Mouse (Mus musculus) neural tube, embryonic 12.5 days (tissue): ENCODE results near the gene Myo1f. TPM values are rescaled to one million over a fixed set of nuclear protein-coding genes. Genes with fewer than 3 reads are reported as not detected.
"Not testable (repeated sequence)": the region's sequence is repeated elsewhere in the genome, so short reads cannot be mapped to it uniquely, and the experiment has no call there.

Experiments used
- ATAC-seq: fragments of 200-750 bp; cut with Nextera tagmentation; 2 replicates; pipeline ENCODE4 v1.8.0; 2017; ENCODE audit warnings: low read depth, mild to moderate bottlenecking, moderate TSS enrichment, moderate library complexity; ENCODE audit not compliant: low FRiP score
- H3K27ac ChIP-seq: fragments of 300-500 bp; sonication (generic); 2 replicates; pipeline ENCODE4 v1.5.1; 2016
- H3K27me3 ChIP-seq: fragments of 300-500 bp; sonication (generic); replicated peaks from 2 replicates; pipeline ENCODE4 v1.6.1; 2016; ENCODE audit warnings: mild to moderate bottlenecking
- H3K36me3 ChIP-seq: fragments of 300-500 bp; sonication (generic); 2 replicates; pipeline ENCODE4 v1.6.1; 2016; ENCODE audit warnings: mild to moderate bottlenecking
- H3K4me1 ChIP-seq: fragments of 300-500 bp; sonication (generic); 2 replicates; pipeline ENCODE4 v1.6.1; 2016
- H3K4me2 ChIP-seq: fragments of 300-500 bp; sonication (generic); replicated peaks from 2 replicates; pipeline ENCODE4 v1.6.1; 2016; ENCODE audit warnings: mild to moderate bottlenecking
- H3K4me3 ChIP-seq: fragments of 300-500 bp; sonication (generic); 2 replicates; pipeline ENCODE4 v1.5.1; 2016
- H3K9ac ChIP-seq: fragments of 300-500 bp; sonication (generic); 2 replicates; pipeline ENCODE4 v1.6.1; 2016; ENCODE audit warnings: mild to moderate bottlenecking
- H3K9me3 ChIP-seq: fragments of 300-500 bp; sonication (generic); 2 replicates; pipeline ENCODE4 v1.6.1; 2016; ENCODE audit warnings: mild to moderate bottlenecking
- WGBS: fragments of 180-500 bp; shearing (Covaris S2); methylation state at CpG from one replicate; pipeline ENCODE4 v1.1.7; 2016; 5-methylcytosine and 5-hydroxymethylcytosine counted together
- polyA plus RNA-seq: library from polyadenylated mRNA; unstranded; fragments of >200 nt; fragmentation: Nextera tagmentation; extraction: Ambion mirVana; gene quantifications from 2 replicates; pipeline ENCODE4 v1.2.1, GENCODE M21; 2016

Myo1f gene
- polyA plus RNA-seq, 1 experiment from 2014 or later, result 2.6 TPM

- Histone ChIP-seq H3K4me1 (no peaks in the 10 kb centered on the region), H3K4me3 (no peak overlapping the region), H3K27me3 (no peaks in the 10 kb centered on the region), H3K27ac (no peak overlapping the region), H3K4me2 (no peak overlapping the region), H3K36me3 (no peaks in the 10 kb centered on the region), H3K9ac (no peak overlapping the region), H3K9me3 (0 out of 2 replicates have a peak, but pooled peaks cover 7% of the 10 kb centered on the region)
- no peak for ATAC-seq
- WGBS, result 89% methylated on average over 5 of the region's 5 CpGs
Observed at GRCm38 (mm10) chr17:33598506-33598905, 43.0 kb downstream of the Myo1f start.

- no peak overlapping the region for H3K9ac ChIP-seq
- H3K4me2 ChIP-seq, result no peak overlapping the region
- H3K4me3 ChIP-seq, result no peak overlapping the region
- no peak overlapping the region for H3K27ac ChIP-seq
- ATAC-seq, result no peak
- no peaks in the 10 kb centered on the region for H3K36me3 ChIP-seq
- H3K27me3 ChIP-seq, result no peaks in the 10 kb centered on the region
- no peaks in the 10 kb centered on the region for H3K4me1 ChIP-seq
- 91% methylated on average over 8 of the region's 8 CpGs for WGBS
- H3K9me3 ChIP-seq, result 0 out of 2 replicates have a peak, but pooled peaks cover 7% of the 10 kb centered on the region
Observed at GRCm38 (mm10) chr17:33599836-33600475, 44.4 kb downstream of the Myo1f start.

DNA sequence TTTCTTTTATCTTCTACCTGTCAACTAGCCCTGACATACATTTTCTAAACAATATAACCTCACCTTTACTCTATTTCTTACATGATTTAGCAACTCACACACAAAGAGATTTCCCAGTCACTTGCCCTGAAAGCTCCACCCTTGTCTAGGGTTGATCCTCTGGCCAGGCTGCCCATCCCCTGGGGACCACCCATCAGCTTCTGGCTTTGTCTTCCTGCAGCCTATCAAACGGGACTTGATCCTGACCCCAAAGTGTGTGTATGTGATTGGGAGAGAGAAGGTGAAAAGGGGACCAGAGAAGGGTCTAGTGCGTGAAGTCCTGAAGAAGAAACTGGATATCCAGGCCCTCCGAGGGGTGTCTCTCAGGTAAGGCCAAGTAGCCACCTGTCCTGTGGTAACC lies 45.3 kb downstream of the Myo1f start:
- Histone ChIP-seq H3K4me3 (no peak overlapping the region), H3K4me2 (no peak overlapping the region), H3K9ac (no peak overlapping the region), H3K9me3 (0 out of 2 replicates have a peak, but pooled peaks cover 7% of the 10 kb centered on the region), H3K27me3 (no peaks in the 10 kb centered on the region), H3K36me3 (no peaks in the 10 kb centered on the region), H3K27ac (no peak overlapping the region), H3K4me1 (no peaks in the 10 kb centered on the region)
- ATAC-seq, result no peak
- 78% methylated on average over 3 of the region's 3 CpGs for WGBS

- Histone ChIP-seq H3K27me3 (no peaks in the 10 kb centered on the region), H3K9ac (no peak overlapping the region), H3K36me3 (no peaks in the 10 kb centered on the region), H3K4me1 (no peaks in the 10 kb centered on the region), H3K4me2 (no peak overlapping the region), H3K9me3 (0 out of 2 replicates have a peak, but pooled peaks cover 7% of the 10 kb centered on the region), H3K27ac (no peak overlapping the region), H3K4me3 (no peak overlapping the region)
- ATAC-seq, result no peak
- WGBS, result 82% methylated on average over 12 of the region's 12 CpGs
Observed at GRCm38 (mm10) chr17:33601947-33602346, 46.4 kb downstream of the Myo1f start.

GRCm38 (mm10) chr17:33607273-33607672 lies 51.8 kb downstream of the Myo1f start:
- Histone ChIP-seq H3K4me3 (no peak overlapping the region), H3K27ac (no peak overlapping the region), H3K9me3 (no peaks in the 10 kb centered on the region), H3K4me2 (no peak overlapping the region), H3K9ac (no peak overlapping the region), H3K4me1 (no peaks in the 10 kb centered on the region), H3K27me3 (no peaks in the 10 kb centered on the region), H3K36me3 (no peaks in the 10 kb centered on the region)
- ATAC-seq, result no peak
- 89% methylated on average over 2 of the region's 2 CpGs for WGBS

DNA sequence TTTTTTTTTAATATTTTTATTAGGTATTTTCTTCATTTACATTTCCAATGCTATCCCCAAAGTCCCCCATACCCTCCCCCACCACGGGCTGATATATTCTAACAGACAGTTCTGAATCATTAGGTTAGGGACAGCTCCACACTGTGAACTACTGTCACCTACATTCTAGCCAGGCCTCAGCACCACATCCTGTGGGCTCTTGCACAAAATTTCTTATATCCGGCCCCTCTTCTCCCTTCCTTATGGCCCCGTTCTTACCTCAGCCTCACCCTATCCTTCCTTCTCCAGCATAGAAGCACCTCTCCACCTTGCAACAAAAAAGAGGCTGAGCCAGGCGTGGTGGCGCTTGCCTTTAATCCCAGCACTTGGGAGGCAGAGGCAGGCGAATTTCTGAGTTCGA lies 55.0 kb downstream of the Myo1f start:
- H3K27ac ChIP-seq, result no peak overlapping the region
- ATAC-seq, result no peak

GRCm38 (mm10) chr17:33613726-33614125 lies 58.2 kb downstream of the Myo1f start:
- H3K27me3 ChIP-seq, H3K9ac ChIP-seq, H3K27ac ChIP-seq, ATAC-seq, H3K4me3 ChIP-seq, H3K36me3 ChIP-seq, H3K4me2 ChIP-seq, H3K4me1 ChIP-seq, H3K9me3 ChIP-seq: not testable (repeated sequence)
- 91% methylated on average over 5 of the region's 5 CpGs for WGBS

More for the DNA sequence above, 55.0 kb downstream of the Myo1f start:
- WGBS, result 84% methylated on average over 7 of the region's 7 CpGs
- no peaks in the 10 kb centered on the region for H3K4me1 ChIP-seq
- H3K4me2 ChIP-seq, result no peak overlapping the region
- H3K9me3 ChIP-seq, result no peaks in the 10 kb centered on the region
- H3K4me3 ChIP-seq, result no peak overlapping the region
- H3K27me3 ChIP-seq, result no peaks in the 10 kb centered on the region
- no peak overlapping the region for H3K9ac ChIP-seq
- no peaks in the 10 kb centered on the region for H3K36me3 ChIP-seq

GRCm38 (mm10) chr17:33627281-33627680 lies 71.8 kb downstream of the Myo1f start:
- no peak overlapping the region for H3K4me2 ChIP-seq
- no peaks in the 10 kb centered on the region for H3K27me3 ChIP-seq
- H3K4me1 ChIP-seq, result peaks cover 14% of the 10 kb centered on the region
- ATAC-seq, result no peak
- no peaks in the 10 kb centered on the region for H3K9me3 ChIP-seq
- H3K36me3 ChIP-seq, result peaks cover 20% of the 10 kb centered on the region
- no peak overlapping the region for H3K4me3 ChIP-seq
- H3K9ac ChIP-seq, result no peak overlapping the region
- WGBS, result 91% methylated on average over 3 of the region's 3 CpGs
- no peak overlapping the region for H3K27ac ChIP-seq

- Histone ChIP-seq H3K4me1 (peaks cover 14% of the 10 kb centered on the region), H3K9ac (peak within 1 kb of the TSS; percentile 83), H3K27me3 (no peaks in the 10 kb centered on the region), H3K9me3 (no peaks in the 10 kb centered on the region), H3K4me2 (peak within 1 kb of the TSS; percentile 75), H3K36me3 (peaks cover 20% of the 10 kb centered on the region), H3K4me3 (peak within 1 kb of the TSS; percentile 60), H3K27ac (peak within 1 kb of the TSS; percentile 88)
- 3% methylated on average over 35 of the region's 35 CpGs for WGBS
- ATAC-seq, result peak; percentile 96
Observed at GRCm38 (mm10) chr17:33628621-33629486, 73.3 kb downstream of the Myo1f start, which contains the start of gene Zfp414. TSS of gene Zfp414 (plus strand) at chr17:33629090.

DNA sequence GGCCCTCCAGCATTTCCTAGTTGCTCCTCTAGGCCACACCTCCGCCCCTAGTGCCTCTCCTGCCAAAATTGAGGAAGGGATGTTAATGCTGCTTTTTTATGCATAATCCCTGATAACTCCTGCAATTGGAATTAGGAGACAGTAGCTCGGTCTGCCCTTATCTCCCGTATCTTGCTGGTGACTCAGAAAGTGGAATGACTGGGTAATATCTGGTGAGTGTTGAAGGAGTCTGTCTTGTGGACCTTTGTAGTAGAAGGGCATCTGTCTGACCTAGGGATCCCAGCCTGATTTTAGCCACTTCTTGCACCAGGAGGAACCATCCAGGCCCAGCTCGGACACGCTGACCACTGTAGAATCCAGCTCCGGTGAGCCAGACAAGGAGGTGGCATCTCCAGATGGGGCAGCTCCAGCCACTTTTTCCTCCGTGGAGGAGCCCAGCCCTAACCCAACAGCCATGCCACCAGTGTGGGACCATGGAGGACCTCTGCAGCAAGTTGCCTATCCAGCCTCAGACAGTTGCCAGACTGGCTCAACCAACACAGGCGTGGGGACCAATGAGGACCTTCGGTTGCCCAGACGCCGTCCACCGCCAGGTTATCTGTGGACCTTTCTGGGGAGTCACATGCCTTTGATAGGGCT lies 74.1 kb downstream of the Myo1f start:
- Histone ChIP-seq H3K9ac (peak overlapping the region; percentile 83), H3K36me3 (peaks cover 20% of the 10 kb centered on the region), H3K4me3 (peak overlapping the region; percentile 60), H3K27me3 (no peaks in the 10 kb centered on the region), H3K27ac (peak overlapping the region; percentile 88; the same call in 1 of the 2 replicates), H3K4me2 (peak overlapping the region; percentile 75), H3K9me3 (no peaks in the 10 kb centered on the region), H3K4me1 (peaks cover 14% of the 10 kb centered on the region)
- ATAC-seq, result peak; percentile 19; the same call in 1 of the 2 replicates
- 76% methylated on average over 12 of the region's 12 CpGs for WGBS

DNA sequence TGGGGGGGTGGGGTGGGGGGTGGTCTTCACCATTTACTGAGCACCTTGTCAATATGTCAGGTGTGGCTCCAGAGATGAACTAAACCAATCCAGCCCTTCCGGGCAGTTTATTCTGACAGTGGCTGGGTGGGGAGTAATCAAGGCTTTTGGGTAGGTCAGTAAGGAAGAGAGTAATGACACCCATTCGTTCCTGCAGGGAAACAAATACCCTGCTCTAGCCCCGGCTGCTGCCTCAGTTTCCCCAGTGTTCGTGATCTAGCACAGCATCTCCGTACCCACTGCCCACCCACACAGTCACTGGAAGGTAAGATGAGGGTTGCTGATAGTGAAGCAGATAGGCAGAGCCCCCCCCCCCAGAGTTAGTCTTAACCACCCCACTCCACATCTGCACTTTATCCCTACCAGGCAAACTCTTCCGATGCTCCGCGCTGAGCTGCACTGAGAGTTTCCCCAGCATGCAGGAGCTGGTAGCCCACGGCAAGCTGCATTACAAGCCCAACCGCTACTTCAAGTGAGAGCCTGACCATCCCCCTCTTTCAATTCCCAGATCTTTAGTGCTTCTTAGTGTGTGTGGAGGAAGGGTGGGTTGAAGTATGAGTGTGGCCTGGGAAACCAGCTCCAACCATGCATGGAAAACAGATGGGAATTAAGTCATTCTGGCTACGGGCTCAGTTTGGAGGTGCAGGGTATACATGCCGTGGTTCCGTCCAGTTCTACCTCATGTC lies 74.8 kb downstream of the Myo1f start:
- no peaks in the 10 kb centered on the region for H3K27me3 ChIP-seq
- ATAC-seq, result no peak
- WGBS, result 85% methylated on average over 13 of the region's 13 CpGs
- peak overlapping the region; percentile 75 for H3K4me2 ChIP-seq
- H3K27ac ChIP-seq, result no peak overlapping the region
- H3K9ac ChIP-seq, result 0 out of 2 replicates have a peak overlapping the region, but pooled peaks have one; percentile 83
- H3K4me1 ChIP-seq, result peaks cover 14% of the 10 kb centered on the region
- H3K9me3 ChIP-seq, result no peaks in the 10 kb centered on the region
- H3K36me3 ChIP-seq, result peaks cover 20% of the 10 kb centered on the region
- H3K4me3 ChIP-seq, result no peak overlapping the region
